Comparison of ENCODE assay signal across 8 mouse cellular contexts in genomic region chr7:80140815-80141214, GRCm38 (mm10). TPM values are rescaled to one million over a fixed set of nuclear protein-coding genes. Genes with fewer than 3 reads are reported as not detected.
DNase-seq lines count a peak whose midpoint lies in the region; ATAC-seq and TF ChIP-seq lines count a peak whose summit lies in the region.

No protein-coding gene starts in this region.

- H3K9ac ChIP-seq in forebrain, embryonic 15.5 days (replicated peaks): no peak overlapping the region

- H3K4me1 ChIP-seq in G1E (ENCODE audit: insufficient read depth, low read depth, low read length): peaks cover 58% of the 10 kb centered on the region
- peaks cover 19% of the 10 kb centered on the region for H3K4me1 ChIP-seq in forebrain, embryonic 15.5 days

- peak overlapping the region; percentile 4; the same call in 1 of the 2 replicates for H3K4me3 ChIP-seq in G1E (ENCODE audit: low read depth, low read length)
- H3K4me3 ChIP-seq in forebrain, embryonic 15.5 days: no peak overlapping the region

- H3K9me3 ChIP-seq in G1E (replicated peaks): peaks cover 14% of the 10 kb centered on the region
- H3K9me3 ChIP-seq in forebrain, embryonic 15.5 days: peaks cover 2% of the 10 kb centered on the region; the same call in 1 of the 2 replicates

- 11% methylated on average over 9 of the region's 9 CpGs for WGBS in forebrain, embryonic 15.5 days

- no peaks in the 10 kb centered on the region for H3K27me3 ChIP-seq in G1E (ENCODE audit: insufficient read depth, low read length)
- H3K27me3 ChIP-seq in forebrain, embryonic 15.5 days: no peaks in the 10 kb centered on the region

- peak; percentile 47 for DNase-seq in G1E (ENCODE audit: low spot score)
- DNase-seq in cerebellum, adult 11 months: peak; percentile 38
- peak; percentile 51 for DNase-seq in layer of hippocampus, adult 9-11 months
- DNase-seq in lung, postnatal 36 days: peak; percentile 81
- peak; percentile 57 for DNase-seq in retina, postnatal 7 days (ENCODE audit: low read depth, low spot score)
- peak; percentile 45 for DNase-seq in urinary bladder, adult 2 months (ENCODE audit: low spot score)

- peak; percentile 41; the same call in 1 of the 2 replicates for ATAC-seq in G1E (ENCODE audit: extremely low read depth, insufficient number of reproducible peaks, low FRiP score, poor library complexity, severe bottlenecking)
- peak; percentile 65 for ATAC-seq in forebrain, embryonic 15.5 days (replicated peaks)
- peak; percentile 61 to 63; a peak in 3 of 4 replicates for ATAC-seq in hematopoietic stem cell, adult 5-6 weeks (replicated peaks in 1 of 2; ENCODE audit: insufficient read depth in 1 of 2, low FRiP score in 2 of 2, low TSS enrichment in 1 of 2, low read depth in 1 of 2, poor library complexity in 2 of 2, severe bottlenecking in 2 of 2)

- H3K27ac ChIP-seq in forebrain, embryonic 15.5 days (replicated peaks): no peak overlapping the region

- no peak overlapping the region for H3K4me2 ChIP-seq in forebrain, embryonic 15.5 days (replicated peaks)

- TF ChIP-seq CTCF in G1E (IDR thresholded peaks at IDR 0.05; ENCODE audit: low read depth, low read length): peak; percentile 25; the same call in 1 of the 2 replicates

- H3K36me3 ChIP-seq in G1E (replicated peaks): peaks cover 28% of the 10 kb centered on the region
- H3K36me3 ChIP-seq in forebrain, embryonic 15.5 days: no peaks in the 10 kb centered on the region

RNA-seq across cellular contexts. Expression of gene Idh2, which starts 25.6 kb away (rescaled TPM):
- 58.5 and 87.5 TPM in 2 replicates for total RNA-seq in G1E (2014; fragmentation: Nextera tagmentation)
- 98.7 and 106 TPM in 2 replicates for total RNA-seq in G1E (2017)
- 90.0 and 114 TPM in 2 replicates for polyA plus RNA-seq in G1E (2012)
- polyA plus RNA-seq in forebrain, embryonic 15.5 days (2015; fragmentation: Nextera tagmentation; extraction: Ambion mirVana): 299 and 300 TPM in 2 replicates
- 180 and 242 TPM in 2 replicates for total RNA-seq in hematopoietic stem cell, adult 5-6 weeks (2017)
- polyA plus RNA-seq in urinary bladder, adult 2 months (2012; rRNA removed): 86.8 and 101 TPM in 2 replicates

RNA-seq across cellular contexts. Expression of gene Sema4b, which starts 45.8 kb away (rescaled TPM):
- 35.6 and 69.0 TPM in 2 replicates for total RNA-seq in G1E (2014; fragmentation: Nextera tagmentation)
- 21.7 and 23.9 TPM in 2 replicates for total RNA-seq in G1E (2017)
- 19.0 and 26.5 TPM in 2 replicates for polyA plus RNA-seq in G1E (2012)
- polyA plus RNA-seq in forebrain, embryonic 15.5 days (2015; fragmentation: Nextera tagmentation; extraction: Ambion mirVana): 22.7 and 24.7 TPM in 2 replicates
- 9.2 and 11.4 TPM in 2 replicates for total RNA-seq in hematopoietic stem cell, adult 5-6 weeks (2017)
- polyA plus RNA-seq in urinary bladder, adult 2 months (2012; rRNA removed): 15.8 and 27.2 TPM in 2 replicates
